Mouse (Mus musculus) intestine, embryonic 14.5 days (tissue): ENCODE results near the gene Rab35. TPM values are rescaled to one million over a fixed set of nuclear protein-coding genes. Genes with fewer than 3 reads are reported as not detected.

Experiments
- ATAC-seq: fragments of 200-750 bp; cut with Nextera tagmentation; replicated peaks from 2 replicates; pipeline ENCODE4 v1.8.0; 2017; ENCODE audit warnings: low read depth, moderate number of reproducible peaks, moderate TSS enrichment, moderate library complexity; ENCODE audit not compliant: low FRiP score, low TSS enrichment
- DNase-seq: peaks from one replicate; pipeline ENCODE4 v3.0.0-alpha.2; 2018; ENCODE audit warnings: low spot score
- H3K27ac ChIP-seq: fragments of 300-500 bp; sonication (generic); 2 replicates; pipeline ENCODE4 v1.5.1; 2014; ENCODE audit warnings: low read depth, mild to moderate bottlenecking, control low read depth
- H3K27me3 ChIP-seq: fragments of 300-500 bp; sonication (generic); replicated peaks from 2 replicates; pipeline ENCODE4 v1.6.1; 2014; ENCODE audit warnings: low read length, control low read depth; ENCODE audit not compliant: control insufficient read depth, insufficient read depth
- H3K36me3 ChIP-seq: fragments of 300-500 bp; sonication (generic); 2 replicates; pipeline ENCODE4 v1.6.1; 2014; ENCODE audit warnings: low read length, control low read depth; ENCODE audit not compliant: control insufficient read depth, insufficient read depth
- H3K4me1 ChIP-seq: fragments of 300-500 bp; sonication (generic); replicated peaks from 2 replicates; pipeline ENCODE4 v1.6.1; 2014; ENCODE audit warnings: low read length, control low read depth, mixed read lengths; ENCODE audit not compliant: control insufficient read depth, insufficient read depth
- H3K4me2 ChIP-seq: fragments of 300-500 bp; sonication (generic); 2 replicates; pipeline ENCODE4 v1.6.1; 2014; ENCODE audit warnings: low read length
- H3K4me3 ChIP-seq: fragments of 300-500 bp; sonication (generic); 2 replicates; pipeline ENCODE4 v1.5.1; 2014; ENCODE audit warnings: low read depth, low read length, control low read depth, mixed read lengths
- H3K9ac ChIP-seq: fragments of 300-500 bp; sonication (generic); 2 replicates; pipeline ENCODE4 v1.6.1; 2014; ENCODE audit warnings: mild to moderate bottlenecking, low read length
- H3K9me3 ChIP-seq: fragments of 300-500 bp; sonication (generic); 2 replicates; pipeline ENCODE4 v1.6.1; 2016; ENCODE audit warnings: low read length, control low read depth; ENCODE audit not compliant: control insufficient read depth
- WGBS: fragments of 180-500 bp; shearing (Covaris S2); extraction: QIAGEN DNeasy Blood & Tissue Kit; methylation state at CpG from one replicate; pipeline ENCODE4 v1.1.7; 2014; 5-methylcytosine and 5-hydroxymethylcytosine counted together
- polyA plus RNA-seq: library from polyadenylated mRNA; unstranded; fragments of >200 nt; fragmentation: Nextera tagmentation; extraction: Ambion mirVana; gene quantifications from 2 replicates; pipeline ENCODE4 v1.2.1, GENCODE M21; 2014

The Rab35 gene
- polyA plus RNA-seq, 1 experiment from 2014 or later: 19.5 TPM

DNA sequence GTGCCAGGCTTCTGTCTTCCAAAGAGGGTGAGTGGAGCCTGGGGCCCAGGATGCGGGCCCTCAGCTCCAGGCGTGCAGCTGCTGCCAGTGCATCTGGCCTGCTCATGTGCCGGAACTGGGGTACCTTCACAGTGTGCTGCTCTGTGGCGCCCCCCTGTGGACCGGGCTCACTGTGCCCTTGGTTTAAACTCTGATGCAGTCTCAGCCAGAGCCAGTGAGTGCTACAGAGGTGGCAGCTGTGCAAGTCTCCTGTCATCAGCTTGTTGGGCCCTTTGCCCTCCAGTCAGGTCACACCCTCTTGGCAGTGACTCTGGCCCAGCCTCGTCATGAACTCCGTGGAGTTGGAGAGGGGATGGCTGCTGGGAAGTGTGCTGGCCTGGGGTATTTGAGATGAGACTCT is 16.8 kb upstream of the Rab35 start:
- H3K9me3 ChIP-seq: no peaks in the 10 kb centered on the region
- no peak overlapping the region for H3K27ac ChIP-seq
- no peaks in the 10 kb centered on the region for H3K4me1 ChIP-seq
- H3K9ac ChIP-seq: no peak overlapping the region
- ATAC-seq (no peak), DNase-seq (peak; percentile 74)
- H3K27me3 ChIP-seq: no peaks in the 10 kb centered on the region
- no peak overlapping the region for H3K4me3 ChIP-seq
- no peak overlapping the region for H3K4me2 ChIP-seq
- WGBS: 84% methylated on average over 7 of the region's 7 CpGs
- peaks cover 90% of the 10 kb centered on the region for H3K36me3 ChIP-seq

DNA sequence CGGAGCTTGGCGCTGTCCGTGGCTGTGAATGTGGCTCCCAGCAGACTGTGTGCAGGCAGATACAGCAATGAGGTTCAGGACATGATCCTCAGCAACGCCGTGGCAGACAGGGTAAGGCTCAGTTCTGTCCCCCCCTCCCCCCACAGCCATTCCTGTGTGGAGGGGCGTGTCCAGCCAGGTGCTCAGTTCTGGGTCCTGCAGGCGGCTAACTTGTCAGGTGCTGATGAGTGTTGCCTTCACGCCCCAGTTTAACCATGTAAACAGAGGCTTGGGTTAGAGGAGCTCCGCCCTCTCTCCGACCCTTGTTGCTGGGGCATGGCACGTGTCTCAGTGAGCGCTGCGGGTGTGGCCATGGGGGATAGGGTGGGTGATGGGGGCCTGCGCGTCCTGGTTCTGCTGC is 12.0 kb upstream of the Rab35 start:
- no peak overlapping the region for H3K4me2 ChIP-seq
- ATAC-seq: no peak
- no peak for DNase-seq
- peaks cover 67% of the 10 kb centered on the region for H3K36me3 ChIP-seq
- no peaks in the 10 kb centered on the region for H3K9me3 ChIP-seq
- no peaks in the 10 kb centered on the region for H3K27me3 ChIP-seq
- H3K9ac ChIP-seq: no peak overlapping the region
- no peak overlapping the region for H3K27ac ChIP-seq
- WGBS: 82% methylated on average over 15 of the region's 15 CpGs
- no peaks in the 10 kb centered on the region for H3K4me1 ChIP-seq
- H3K4me3 ChIP-seq: no peak overlapping the region

DNA sequence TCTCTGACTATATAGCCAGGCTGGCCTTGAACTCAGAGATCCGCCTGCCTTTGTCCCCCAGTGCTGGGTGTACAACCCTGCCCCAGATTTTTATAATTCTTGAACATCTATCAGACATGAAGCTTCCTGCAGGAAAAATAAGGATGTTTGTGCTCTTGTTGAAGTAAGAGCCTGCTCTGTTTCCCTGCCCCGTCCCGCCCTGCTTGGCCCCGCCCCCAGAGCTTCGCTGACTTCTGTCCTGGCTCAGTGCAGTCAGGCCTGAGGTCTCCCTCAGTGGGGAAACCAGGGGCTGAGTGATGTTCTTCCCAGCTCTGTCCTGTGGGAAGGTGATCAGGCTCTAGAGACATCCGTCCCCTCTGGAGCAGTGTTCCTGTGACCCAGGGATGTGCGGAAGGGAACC is 9.0 kb upstream of the Rab35 start:
- 88% methylated on average over 7 of the region's 7 CpGs for whole genome bisulfite sequencing
- Histone ChIP-seq H3K4me3 (no peak overlapping the region), H3K27me3 (no peaks in the 10 kb centered on the region), H3K4me2 (no peak overlapping the region), H3K9ac (no peak overlapping the region), H3K27ac (no peak overlapping the region), H3K9me3 (no peaks in the 10 kb centered on the region), H3K4me1 (no peaks in the 10 kb centered on the region), H3K36me3 (peaks cover 37% of the 10 kb centered on the region)
- no peak for DNase-seq
- ATAC-seq: no peak

DNA sequence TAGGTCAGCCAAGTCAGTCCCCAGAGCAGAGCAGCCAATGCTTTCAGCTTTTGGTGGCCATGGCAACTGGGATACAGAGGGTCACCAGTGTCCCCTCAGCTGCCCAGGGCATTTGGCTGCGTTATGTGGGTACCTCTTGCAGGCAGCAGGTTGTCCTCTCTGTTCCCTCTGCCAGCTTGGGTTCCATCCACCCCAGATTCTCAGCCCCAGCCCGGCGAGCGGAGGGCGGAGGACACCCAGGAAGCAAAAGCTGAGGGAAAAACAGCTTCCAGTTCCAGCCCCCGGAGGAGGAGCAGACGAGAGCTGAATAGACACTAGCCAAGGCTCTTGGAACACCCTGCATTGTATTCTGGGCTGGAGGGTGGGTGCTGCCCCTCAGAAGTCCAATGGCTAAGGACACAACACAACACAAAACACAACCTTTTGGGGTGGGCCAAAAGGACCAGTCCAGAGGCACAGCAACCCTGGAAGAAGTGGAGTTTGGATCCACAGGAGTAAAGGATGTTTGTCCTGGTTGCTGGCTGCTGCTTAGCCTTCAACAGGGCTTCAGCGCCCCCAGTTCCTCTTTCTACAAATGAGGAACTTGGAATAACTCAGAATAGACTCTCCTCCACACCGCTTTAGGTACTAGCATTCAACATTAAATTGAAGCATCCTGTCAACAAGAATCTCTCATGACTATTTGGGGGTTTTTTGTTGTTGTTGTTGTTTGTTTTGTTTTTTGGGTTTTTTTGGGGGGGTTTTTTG is 7.8 kb upstream of the Rab35 start:
- WGBS: 83% methylated on average over 9 of the region's 9 CpGs

DNA sequence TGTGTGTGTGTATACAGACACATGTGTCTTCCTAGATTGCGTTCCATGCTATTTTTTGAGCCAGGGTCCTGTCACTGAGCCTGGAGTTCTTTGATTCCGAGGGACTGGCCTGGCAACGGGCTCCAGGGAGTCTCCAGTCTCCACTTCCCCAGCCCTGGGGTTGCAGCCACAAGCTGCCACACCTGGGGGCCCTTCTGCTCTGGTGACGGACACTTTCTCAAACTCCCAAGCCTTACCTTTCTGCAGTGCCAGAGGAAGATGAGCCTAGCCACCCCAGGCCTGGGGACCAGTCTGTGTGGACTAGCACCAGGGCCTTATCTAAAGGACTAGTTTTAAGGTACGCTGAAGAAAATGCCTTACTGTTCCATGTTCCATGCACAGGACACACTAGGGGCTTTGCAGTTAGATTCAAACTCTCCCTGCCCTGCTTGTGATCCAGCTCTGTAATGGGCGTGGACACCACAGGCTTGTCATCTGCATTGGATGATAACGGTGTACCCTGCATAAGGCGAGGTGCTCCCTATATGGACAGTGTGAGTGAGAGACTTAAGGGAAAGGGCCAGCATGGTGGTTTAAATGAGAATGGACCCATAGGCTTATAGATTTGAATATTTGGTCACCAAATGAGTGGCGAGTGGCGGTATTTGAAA is 5.3 kb upstream of the Rab35 start:
- DNase-seq (no peak), ATAC-seq (no peak)
- H3K4me1 ChIP-seq: no peaks in the 10 kb centered on the region
- H3K9ac ChIP-seq: no peak overlapping the region
- no peaks in the 10 kb centered on the region for H3K27me3 ChIP-seq
- WGBS: 87% methylated on average over 10 of the region's 10 CpGs
- H3K36me3 ChIP-seq: peaks cover 10% of the 10 kb centered on the region; the same call in 1 of the 2 replicates
- no peak overlapping the region for H3K4me2 ChIP-seq
- no peaks in the 10 kb centered on the region for H3K9me3 ChIP-seq
- no peak overlapping the region for H3K4me3 ChIP-seq
- H3K27ac ChIP-seq: no peak overlapping the region

More for the DNA sequence above, 7.8 kb upstream of the Rab35 start:
- DNase-seq (no peak), ATAC-seq (no peak)
- H3K4me1 ChIP-seq: no peaks in the 10 kb centered on the region
- no peak overlapping the region for H3K9ac ChIP-seq
- no peaks in the 10 kb centered on the region for H3K9me3 ChIP-seq
- H3K4me3 ChIP-seq: no peak overlapping the region
- peaks cover 32% of the 10 kb centered on the region for H3K36me3 ChIP-seq
- H3K27ac ChIP-seq: no peak overlapping the region
- no peak overlapping the region for H3K4me2 ChIP-seq
- no peaks in the 10 kb centered on the region for H3K27me3 ChIP-seq

DNA sequence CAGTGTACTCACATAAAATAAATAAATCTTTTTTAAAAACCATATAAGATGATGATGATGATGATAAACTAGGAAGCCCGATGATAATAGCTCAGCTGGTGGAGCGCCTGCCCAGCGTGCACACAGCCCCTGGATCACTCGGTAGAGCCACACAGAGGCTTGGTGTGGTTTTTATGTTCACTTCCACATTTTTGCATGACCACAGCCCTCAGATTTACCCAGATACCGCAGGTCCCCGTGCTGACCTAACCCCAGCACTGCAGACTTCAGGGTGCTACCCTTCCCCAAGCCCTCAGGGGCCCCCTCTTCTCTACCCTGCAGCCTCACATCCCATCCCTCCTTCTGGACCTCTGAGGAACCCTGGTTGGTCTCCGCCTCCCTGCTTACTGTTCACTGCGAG is 3.6 kb upstream of the Rab35 start:
- no peak overlapping the region for H3K9ac ChIP-seq
- no peaks in the 10 kb centered on the region; the same call in 1 of the 2 replicates for H3K36me3 ChIP-seq
- 77% methylated on average over 8 of the region's 8 CpGs for WGBS
- H3K4me1 ChIP-seq: peaks cover 7% of the 10 kb centered on the region
- DNase-seq (no peak), ATAC-seq (no peak)
- H3K4me2 ChIP-seq: no peak overlapping the region
- H3K4me3 ChIP-seq: no peak overlapping the region
- no peaks in the 10 kb centered on the region for H3K27me3 ChIP-seq
- no peak overlapping the region for H3K27ac ChIP-seq
- no peaks in the 10 kb centered on the region for H3K9me3 ChIP-seq

DNA sequence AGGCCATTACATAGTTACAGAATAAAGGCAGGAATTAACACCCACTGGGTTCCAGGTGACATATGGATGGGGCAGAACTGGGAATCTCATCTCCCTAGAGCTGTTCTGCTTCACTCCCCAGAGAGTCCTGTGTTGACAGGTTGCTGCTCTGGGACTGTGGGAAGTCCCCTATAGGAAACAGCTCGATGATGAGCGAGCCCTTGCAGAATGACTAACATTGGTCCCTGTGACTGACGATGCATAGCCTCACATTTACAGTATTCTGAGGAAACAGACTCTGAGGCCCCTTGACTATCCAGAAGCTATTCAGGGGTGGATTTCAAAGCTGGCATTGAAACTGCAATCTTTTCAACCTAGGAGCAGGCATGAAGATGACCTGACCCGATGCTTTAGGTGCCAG is 2.0 kb upstream of the Rab35 start:
- Histone ChIP-seq H3K9me3 (no peaks in the 10 kb centered on the region), H3K4me1 (peaks cover 17% of the 10 kb centered on the region), H3K4me3 (no peak overlapping the region), H3K27ac (no peak overlapping the region), H3K4me2 (no peak overlapping the region), H3K36me3 (0 out of 2 replicates have a peak, but pooled peaks cover 5% of the 10 kb centered on the region), H3K27me3 (no peaks in the 10 kb centered on the region), H3K9ac (no peak overlapping the region)
- DNase-seq (no peak), ATAC-seq (no peak)
- WGBS: 88% methylated on average over 4 of the region's 4 CpGs

DNA sequence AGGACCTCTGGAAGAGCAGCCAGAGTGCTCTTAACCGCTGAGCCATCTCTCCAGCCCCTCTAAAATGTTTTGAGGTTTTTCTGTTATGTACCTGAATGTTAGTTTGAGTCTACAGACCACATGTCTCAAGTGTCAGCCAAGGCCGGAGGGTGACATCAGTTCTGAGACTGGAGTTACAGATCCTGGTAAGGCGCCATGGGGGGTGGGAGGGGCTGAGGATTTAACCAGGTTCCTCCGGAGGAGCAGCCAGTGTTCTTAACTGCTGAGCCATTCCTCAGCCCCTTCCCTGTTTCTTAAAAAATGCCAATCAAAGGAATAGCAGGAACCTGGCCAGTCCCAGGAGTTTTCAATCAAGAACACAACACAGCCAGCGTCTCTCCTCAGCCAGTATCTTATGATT is 1.4 kb upstream of the Rab35 start:
- Histone ChIP-seq H3K27me3 (no peaks in the 10 kb centered on the region), H3K4me1 (peaks cover 17% of the 10 kb centered on the region), H3K9me3 (no peaks in the 10 kb centered on the region), H3K4me3 (no peak overlapping the region), H3K9ac (no peak overlapping the region), H3K36me3 (0 out of 2 replicates have a peak, but pooled peaks cover 5% of the 10 kb centered on the region), H3K27ac (no peak overlapping the region), H3K4me2 (peak overlapping the region; percentile 85; the same call in 1 of the 2 replicates)
- ATAC-seq: no peak
- no peak for DNase-seq
- WGBS: 53% methylated on average over 5 of the region's 5 CpGs
